Mouse (Mus musculus): ENCODE results near the gene Gpr25. TPM values are rescaled to one million over a fixed set of nuclear protein-coding genes. Genes with fewer than 3 reads are reported as not detected.

Gene Gpr25
- polyA plus RNA-seq (2017; shearing (Covaris generic)), result under 1 TPM; 0.20 to 0.48 TPM

GRCm38 (mm10) chr1:136260635-136261238 lies at the start of gene Gpr25:
Gene Gpr25 (minus strand): TSS chr1:136260873.

DNA sequence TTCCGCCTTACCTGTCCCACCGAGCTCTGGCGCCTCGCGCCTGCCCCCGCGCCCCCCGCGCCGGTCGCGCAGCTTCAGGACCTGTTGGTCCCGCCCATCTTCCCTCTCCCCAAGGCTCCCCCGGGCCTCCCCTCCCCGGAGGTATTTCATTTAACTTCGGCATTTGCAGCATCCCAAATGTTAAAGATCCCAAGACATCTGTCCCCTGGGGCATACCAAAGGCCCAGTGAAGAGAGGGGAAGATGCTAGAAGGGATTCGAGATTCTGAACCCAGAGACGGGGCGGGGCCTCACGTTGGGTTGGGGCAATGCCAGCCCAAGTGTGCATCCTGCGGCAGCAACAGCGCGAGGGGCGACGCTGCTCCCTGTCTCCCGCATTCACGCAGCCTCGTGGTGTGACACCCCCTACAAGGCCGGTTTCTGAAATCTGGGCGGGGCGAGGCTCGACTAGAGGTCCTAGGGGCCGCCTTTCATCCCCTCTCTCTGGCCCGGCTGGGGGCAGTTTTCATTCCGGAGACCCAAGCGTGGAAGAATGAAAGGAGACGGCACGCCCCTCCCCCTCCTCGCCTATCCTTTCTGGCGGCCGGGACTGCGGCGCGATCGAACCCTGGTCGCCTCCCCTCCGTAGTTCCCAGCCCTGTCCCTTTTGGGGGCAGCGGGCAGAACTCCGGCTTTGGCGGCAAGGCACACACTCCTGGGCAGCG lies 26.6 kb downstream of the Gpr25 start, which contains the start of gene Inava:
Gene Inava (minus strand): TSS at position 373 of the 703 bp plus-strand sequence.

GRCm38 (mm10) chr1:136212803-136213202 lies 47.9 kb downstream of the Gpr25 start, which contains the start of gene Mroh3:
Gene Mroh3 (minus strand): TSS chr1:136212828.

Other genes with a start within 250 kb of the Gpr25 start
- gene Ascl5, start 210.1 kb downstream of the Gpr25 start, polyA plus RNA-seq (2017; shearing (Covaris generic)), result not detected
- 1 to 10 TPM in 1 of 2 experiments, under 1 TPM in 1; 0.54 to 4.3 TPM for gene Cacna1s, start 208.1 kb downstream of the Gpr25 start, polyA plus RNA-seq (2017; shearing (Covaris generic))
- 10 to 100 TPM; 51.3 to 57.6 TPM for gene Kif21b, start 129.5 kb downstream of the Gpr25 start, polyA plus RNA-seq (2017; shearing (Covaris generic))
- not detected for gene Mroh3, start 48.0 kb downstream of the Gpr25 start, polyA plus RNA-seq (2017; shearing (Covaris generic))
- under 1 TPM in 1 of 2 experiments, not detected in 1; 0.33 TPM for gene Inava, start 26.6 kb downstream of the Gpr25 start, polyA plus RNA-seq (2017; shearing (Covaris generic))
- gene Camsap2, start 85.2 kb upstream of the Gpr25 start, polyA plus RNA-seq (2017; shearing (Covaris generic)), result 1 to 10 TPM; 7.6 to 8.9 TPM
- gene Ddx59, start 154.4 kb upstream of the Gpr25 start, polyA plus RNA-seq (2017; shearing (Covaris generic)), result 10 to 100 TPM in 1 of 2 experiments, 1 to 10 TPM in 1; 9.8 to 17.1 TPM
- gene Kif14, start 205.5 kb upstream of the Gpr25 start, polyA plus RNA-seq (2017; shearing (Covaris generic)), result 1 to 10 TPM in 1 of 2 experiments, under 1 TPM in 1; 0.18 to 2.1 TPM